Mouse (Mus musculus): ENCODE measurements at regions not wholly inside any gene's neighbourhood (a gene's known extent, or its start where the extent isn't known, plus 50 kb on each side); places are given as distances from the start of the nearest gene placed in this dataset.

DNA sequence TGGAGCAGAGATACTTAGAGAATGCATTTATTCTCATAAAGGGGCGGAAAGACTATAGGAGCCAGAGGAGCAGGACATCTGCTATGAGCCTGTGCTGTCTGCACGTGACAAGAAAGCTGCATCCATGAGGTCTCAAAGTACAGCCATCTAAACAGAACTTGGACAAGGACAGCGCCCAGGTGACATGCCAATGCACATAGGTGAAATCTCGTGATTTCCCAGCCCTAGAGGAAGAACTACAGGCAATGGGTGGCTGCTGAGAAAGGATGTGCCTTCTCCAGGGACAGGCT, 681.2 kb downstream of the Pdcd6ip start:
- Histone ChIP-seq H3K27ac (no peak overlapping the region), H3K9me3 (no peaks in the 10 kb centered on the region), H3K9ac (replicated peaks) (no peak overlapping the region), H3K4me1 (replicated peaks) (no peaks in the 10 kb centered on the region), H3K4me2 (replicated peaks) (no peak overlapping the region), H3K27me3 (no peaks in the 10 kb centered on the region), H3K4me3 (replicated peaks) (no peak overlapping the region), H3K36me3 (no peaks in the 10 kb centered on the region)
- ATAC-seq, result no peak
- 86% methylated on average over 4 of the region's 4 CpGs for WGBS

- H3K36me3 ChIP-seq, result no peaks in the 10 kb centered on the region
- H3K4me3 ChIP-seq (replicated peaks), result no peak overlapping the region
- WGBS, result 77% methylated on average over 4 of the region's 4 CpGs
- no peaks in the 10 kb centered on the region for H3K4me1 ChIP-seq (replicated peaks)
- no peak overlapping the region for H3K9ac ChIP-seq (replicated peaks)
- ATAC-seq, result no peak
- no peaks in the 10 kb centered on the region for H3K27me3 ChIP-seq
- no peak overlapping the region for H3K4me2 ChIP-seq (replicated peaks)
- no peak overlapping the region for H3K27ac ChIP-seq
- H3K9me3 ChIP-seq, result no peaks in the 10 kb centered on the region
Measured at GRCm38 (mm10) chr9:113026096-113026903, 681.8 kb downstream of the Pdcd6ip start.

DNA sequence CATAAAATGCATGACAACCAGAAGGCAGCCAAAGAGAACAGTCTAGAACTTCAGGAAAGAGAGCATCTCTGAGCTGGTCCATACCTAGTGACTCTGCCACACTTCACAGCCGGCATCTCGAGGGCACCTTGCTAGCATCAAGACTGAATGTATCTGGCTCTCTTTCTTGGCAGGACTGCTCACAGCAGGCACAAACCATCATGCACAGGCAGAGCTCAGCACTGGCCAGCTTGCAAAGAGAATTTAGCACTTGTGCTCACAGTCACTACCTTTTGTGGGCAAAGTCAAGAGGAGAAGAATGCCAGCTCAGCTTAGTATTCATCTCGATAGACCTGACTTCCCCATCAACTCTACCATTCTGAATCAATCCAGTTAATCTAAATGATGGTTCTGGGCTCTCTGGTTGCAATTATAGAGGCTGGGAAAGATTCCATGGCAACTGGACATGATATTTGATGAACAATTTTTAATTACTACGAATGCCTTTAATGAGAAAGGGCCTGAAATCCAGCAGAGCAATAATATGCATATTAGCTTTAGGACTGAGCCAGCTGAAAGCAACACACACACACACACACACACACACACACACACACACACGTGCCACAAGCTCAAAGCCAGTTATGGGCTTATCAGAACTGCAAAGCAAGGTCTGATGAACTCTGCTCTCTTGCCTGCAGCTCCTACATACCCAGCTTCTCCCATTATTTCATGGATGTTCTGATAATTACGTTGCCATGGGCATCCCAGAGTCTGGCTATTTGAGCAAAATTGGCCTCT, 686.0 kb downstream of the Pdcd6ip start:
- Histone ChIP-seq H3K9ac (replicated peaks) (no peak overlapping the region), H3K27me3 (no peaks in the 10 kb centered on the region), H3K27ac (no peak overlapping the region), H3K36me3 (no peaks in the 10 kb centered on the region), H3K4me1 (replicated peaks) (no peaks in the 10 kb centered on the region), H3K9me3 (no peaks in the 10 kb centered on the region), H3K4me3 (replicated peaks) (no peak overlapping the region), H3K4me2 (replicated peaks) (no peak overlapping the region)
- WGBS, result 78% methylated on average over 6 of the region's 6 CpGs
- no peak for ATAC-seq

GRCm38 (mm10) chr9:113019576-113019975, 688.5 kb downstream of the Pdcd6ip start:
- no peak overlapping the region for H3K27ac ChIP-seq
- 59% methylated on average over 6 of the region's 6 CpGs for WGBS
- no peak for ATAC-seq
- no peaks in the 10 kb centered on the region for H3K9me3 ChIP-seq
- no peak overlapping the region for H3K4me3 ChIP-seq (replicated peaks)
- no peaks in the 10 kb centered on the region for H3K4me1 ChIP-seq (replicated peaks)
- no peaks in the 10 kb centered on the region for H3K27me3 ChIP-seq
- H3K9ac ChIP-seq (replicated peaks), result no peak overlapping the region
- no peak overlapping the region for H3K4me2 ChIP-seq (replicated peaks)
- H3K36me3 ChIP-seq, result no peaks in the 10 kb centered on the region

DNA sequence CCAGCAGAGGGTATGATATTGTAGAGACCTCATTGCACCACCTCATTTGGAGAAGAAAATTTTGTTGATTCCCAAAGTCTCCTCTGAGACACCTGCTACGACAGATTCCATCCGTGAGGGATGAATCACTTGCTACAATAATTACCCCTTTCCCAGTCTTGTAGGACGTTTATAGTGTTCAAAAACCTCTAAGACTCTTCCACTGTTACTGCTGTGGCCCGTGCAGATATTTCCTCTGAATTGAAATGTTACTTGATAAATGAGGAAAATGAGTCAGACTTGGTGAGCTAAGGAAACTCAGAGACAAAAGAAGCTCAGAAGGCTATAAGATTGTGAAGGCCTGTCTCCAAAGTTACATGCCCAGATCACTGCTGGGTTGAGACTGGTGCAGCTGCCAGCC, 700.0 kb downstream of the Pdcd6ip start:
- Histone ChIP-seq H3K9ac (replicated peaks) (no peak overlapping the region), H3K4me1 (replicated peaks) (no peaks in the 10 kb centered on the region), H3K27me3 (no peaks in the 10 kb centered on the region), H3K4me3 (replicated peaks) (no peak overlapping the region), H3K36me3 (no peaks in the 10 kb centered on the region), H3K9me3 (no peaks in the 10 kb centered on the region), H3K27ac (no peak overlapping the region), H3K4me2 (replicated peaks) (no peak overlapping the region)
- ATAC-seq, result no peak
- WGBS, result 85% methylated on average over 4 of the region's 4 CpGs

- H3K9ac ChIP-seq (replicated peaks), result no peak overlapping the region
- WGBS, result 85% methylated on average over 1 of the region's 1 CpGs
- H3K4me3 ChIP-seq (replicated peaks), result no peak overlapping the region
- no peak overlapping the region for H3K27ac ChIP-seq
- no peaks in the 10 kb centered on the region for H3K9me3 ChIP-seq
- ATAC-seq, result no peak
- no peaks in the 10 kb centered on the region for H3K4me1 ChIP-seq (replicated peaks)
- H3K36me3 ChIP-seq, result no peaks in the 10 kb centered on the region
- H3K27me3 ChIP-seq, result no peaks in the 10 kb centered on the region
- no peak overlapping the region for H3K4me2 ChIP-seq (replicated peaks)
Measured at GRCm38 (mm10) chr9:112996204-112996603, 711.9 kb downstream of the Pdcd6ip start.

DNA sequence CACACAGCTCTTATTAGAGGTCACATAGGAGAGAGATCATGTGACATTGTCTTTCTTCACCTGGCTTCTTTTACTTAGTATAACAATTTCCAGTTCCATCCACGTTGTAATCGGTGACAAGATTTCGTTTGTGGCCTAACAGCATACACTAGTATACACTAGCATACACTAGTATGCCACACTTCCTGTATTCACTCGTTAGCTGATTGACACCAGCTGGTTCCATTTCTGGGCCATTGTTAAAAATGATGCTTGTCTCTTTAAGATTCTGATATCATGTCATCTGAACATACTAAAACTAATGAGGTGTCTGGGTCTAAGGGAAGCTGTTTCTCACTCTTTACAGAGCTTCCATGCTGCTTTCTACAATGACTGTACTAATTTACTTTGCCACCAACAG, 713.3 kb downstream of the Pdcd6ip start:
- H3K36me3 ChIP-seq, result no peaks in the 10 kb centered on the region
- H3K27ac ChIP-seq, result no peak overlapping the region
- no peaks in the 10 kb centered on the region for H3K27me3 ChIP-seq
- H3K9me3 ChIP-seq, result no peaks in the 10 kb centered on the region
- no peaks in the 10 kb centered on the region for H3K4me1 ChIP-seq (replicated peaks)
- 0 out of 2 replicates have a peak, but pooled peaks have one; percentile 43 for ATAC-seq
- 75% methylated on average over 4 of the region's 4 CpGs for WGBS
- H3K4me3 ChIP-seq (replicated peaks), result no peak overlapping the region
- H3K4me2 ChIP-seq (replicated peaks), result no peak overlapping the region
- no peak overlapping the region for H3K9ac ChIP-seq (replicated peaks)

DNA sequence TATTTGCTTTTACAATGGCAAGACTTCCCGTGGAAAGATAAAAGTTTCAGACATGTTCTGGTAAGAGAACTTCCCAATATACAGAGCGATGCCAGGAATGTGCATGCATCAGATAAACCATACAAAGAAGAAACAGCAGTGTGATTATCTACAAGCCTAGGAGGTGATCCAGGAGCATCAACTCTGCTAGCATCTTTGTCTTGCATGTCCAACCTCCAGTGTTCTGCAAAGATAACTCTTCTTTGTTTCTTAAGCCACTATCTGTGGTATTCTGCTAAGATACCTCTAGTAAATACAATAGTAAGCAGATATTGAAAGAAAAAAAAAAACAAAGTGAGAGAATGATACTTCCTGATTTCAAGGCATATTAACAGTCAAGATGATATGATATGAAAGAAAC, 714.4 kb downstream of the Pdcd6ip start:
- 88% methylated on average over 2 of the region's 2 CpGs for WGBS
- ATAC-seq, result no peak
- H3K9ac ChIP-seq (replicated peaks), result no peak overlapping the region

GRCm38 (mm10) chr9:112992937-112993336, 715.1 kb downstream of the Pdcd6ip start:
- H3K4me3 ChIP-seq (replicated peaks), result no peak overlapping the region

More for the DNA sequence above, 714.4 kb downstream of the Pdcd6ip start:
- H3K4me3 ChIP-seq (replicated peaks), result no peak overlapping the region
- no peaks in the 10 kb centered on the region for H3K4me1 ChIP-seq (replicated peaks)
- no peak overlapping the region for H3K4me2 ChIP-seq (replicated peaks)
- H3K27ac ChIP-seq, result no peak overlapping the region
- no peaks in the 10 kb centered on the region for H3K9me3 ChIP-seq
- H3K27me3 ChIP-seq, result no peaks in the 10 kb centered on the region
- H3K36me3 ChIP-seq, result no peaks in the 10 kb centered on the region

GRCm38 (mm10) chr9:112983353-112983752, 724.7 kb downstream of the Pdcd6ip start:
- no peak overlapping the region for H3K9ac ChIP-seq (replicated peaks)
- ATAC-seq, result no peak

More at GRCm38 (mm10) chr9:112992937-112993336, 715.1 kb downstream of the Pdcd6ip start:
- Histone ChIP-seq H3K9ac (replicated peaks) (no peak overlapping the region), H3K4me1 (replicated peaks) (no peaks in the 10 kb centered on the region), H3K9me3 (no peaks in the 10 kb centered on the region), H3K4me2 (replicated peaks) (no peak overlapping the region), H3K36me3 (no peaks in the 10 kb centered on the region), H3K27ac (no peak overlapping the region), H3K27me3 (no peaks in the 10 kb centered on the region)
- 54% methylated on average over 3 of the region's 3 CpGs for WGBS
- ATAC-seq, result no peak

DNA sequence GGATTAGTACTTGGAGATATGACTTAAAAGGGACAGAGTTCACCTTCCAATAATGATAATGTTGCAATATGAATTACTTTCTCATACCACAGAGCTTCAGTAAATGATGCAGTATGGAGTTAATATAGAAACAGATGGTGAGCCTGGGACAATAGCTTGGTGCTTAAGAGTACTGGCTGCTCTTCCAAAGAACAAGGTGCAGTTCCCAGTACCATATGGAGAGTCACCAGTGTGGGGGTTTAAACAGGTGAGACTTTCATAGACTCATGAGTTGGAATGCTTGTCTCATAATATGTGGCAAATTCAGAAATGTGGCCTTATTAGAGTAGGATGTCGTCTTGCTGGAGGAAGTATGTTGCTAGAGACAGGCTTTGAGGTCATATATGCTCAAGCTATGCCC, 715.8 kb upstream of the Arpp21 start:
- H3K36me3 ChIP-seq, result no peaks in the 10 kb centered on the region
- no peak overlapping the region for H3K27ac ChIP-seq
- WGBS, result 81% methylated on average over 1 of the region's 1 CpGs
- no peaks in the 10 kb centered on the region for H3K27me3 ChIP-seq
- no peaks in the 10 kb centered on the region for H3K4me1 ChIP-seq (replicated peaks)
- H3K4me3 ChIP-seq (replicated peaks), result no peak overlapping the region
- no peak overlapping the region for H3K9ac ChIP-seq (replicated peaks)
- ATAC-seq, result no peak
- H3K4me2 ChIP-seq (replicated peaks), result no peak overlapping the region
- no peaks in the 10 kb centered on the region for H3K9me3 ChIP-seq

More at GRCm38 (mm10) chr9:112983353-112983752, 724.7 kb downstream of the Pdcd6ip start:
- 93% methylated on average over 6 of the region's 6 CpGs for whole genome bisulfite sequencing
- Histone ChIP-seq H3K4me1 (replicated peaks) (no peaks in the 10 kb centered on the region), H3K9me3 (no peaks in the 10 kb centered on the region), H3K27me3 (no peaks in the 10 kb centered on the region), H3K27ac (no peak overlapping the region), H3K4me3 (replicated peaks) (no peak overlapping the region), H3K36me3 (no peaks in the 10 kb centered on the region), H3K4me2 (replicated peaks) (no peak overlapping the region)

DNA sequence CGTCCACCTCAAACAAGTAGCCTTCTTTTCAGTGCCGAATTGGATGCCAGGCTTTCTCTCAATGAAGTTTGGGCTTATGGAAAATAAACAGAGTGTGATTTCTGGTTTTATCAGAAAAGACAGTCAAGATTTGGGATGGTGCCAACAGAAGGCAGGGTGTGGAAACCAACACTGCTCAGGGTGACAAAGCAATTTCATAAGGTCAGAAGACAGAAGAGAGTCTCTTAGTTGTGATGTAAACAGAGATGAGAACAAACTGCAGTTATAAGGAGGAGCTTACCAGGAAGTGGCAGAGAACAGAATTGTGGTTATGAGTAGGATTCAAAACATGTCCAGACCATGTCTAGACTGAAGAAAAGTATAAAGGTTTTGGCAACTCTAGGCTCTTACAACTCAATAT, 714.3 kb upstream of the Arpp21 start:
- no peak for ATAC-seq
- Histone ChIP-seq H3K27ac (no peak overlapping the region), H3K4me2 (replicated peaks) (no peak overlapping the region), H3K36me3 (no peaks in the 10 kb centered on the region), H3K4me3 (replicated peaks) (no peak overlapping the region), H3K4me1 (replicated peaks) (no peaks in the 10 kb centered on the region), H3K9ac (replicated peaks) (no peak overlapping the region), H3K27me3 (no peaks in the 10 kb centered on the region), H3K9me3 (no peaks in the 10 kb centered on the region)
- 80% methylated on average over 2 of the region's 2 CpGs for WGBS

Data from midbrain, embryonic 13.5 days (tissue).